Mouse (Mus musculus) cerebellum, adult 2 months (tissue): ENCODE data around the gene Cdc37l1.

Experiments used
- CTCF ChIP-seq: fragments of 200-500 bp; IDR thresholded peaks from 2 replicates; pipeline ENCODE4 v1.5.1; 2011; ENCODE audit warnings: low read depth, mild to moderate bottlenecking, control low read depth, low read length, moderate library complexity, borderline replicate concordance; ENCODE audit not compliant: insufficient read depth
- POLR2A ChIP-seq: fragments of 200-500 bp; IDR thresholded peaks from 2 replicates; pipeline ENCODE4 v1.6.1; 2011; ENCODE audit warnings: low read length, control low read depth, borderline replicate concordance; ENCODE audit not compliant: insufficient read depth

- no peak for TF ChIP-seq CTCF
- TF ChIP-seq POLR2A = no peak
These were observed 52.5 kb downstream of the Cdc37l1 start for GRCm38 (mm10) chr19:29042647-29043046.
